Mouse (Mus musculus): Measurements from ENCODE around the gene Ica1. TPM values are rescaled to one million over a fixed set of nuclear protein-coding genes. Genes with fewer than 3 reads are reported as not detected.

The Ica1 gene
- total RNA-seq, 2 experiments from 2014 or later: 52.9 to 55.8 TPM

DNA sequence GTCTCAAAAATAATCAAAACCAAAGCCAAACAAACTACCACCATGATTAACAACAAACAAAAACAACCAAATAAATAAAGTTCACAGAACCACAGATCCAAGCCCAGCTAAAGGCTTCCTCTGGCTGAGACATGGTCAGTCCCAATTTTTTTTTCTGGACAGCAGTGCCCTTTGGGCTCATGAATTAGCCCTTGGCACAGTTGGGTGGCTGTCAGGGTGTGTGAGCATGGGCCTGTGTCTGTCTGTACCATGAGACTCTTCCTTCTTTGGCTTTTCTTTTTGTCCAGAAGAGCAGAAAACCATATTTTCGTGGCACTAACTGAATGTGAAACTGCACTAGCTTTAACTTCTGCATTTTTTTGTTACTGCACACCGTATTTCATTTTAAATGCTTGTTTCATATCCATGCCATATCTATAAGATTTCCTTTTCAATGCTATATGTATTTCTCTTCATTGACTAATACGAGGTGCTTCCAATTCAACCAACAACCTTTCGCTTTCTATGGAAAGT, 34.0 kb downstream of the Ica1 start:
- no peak for DNase-seq (ENCODE audit: extremely low spot score in 1 of 2, low spot score in 1 of 2)

DNA sequence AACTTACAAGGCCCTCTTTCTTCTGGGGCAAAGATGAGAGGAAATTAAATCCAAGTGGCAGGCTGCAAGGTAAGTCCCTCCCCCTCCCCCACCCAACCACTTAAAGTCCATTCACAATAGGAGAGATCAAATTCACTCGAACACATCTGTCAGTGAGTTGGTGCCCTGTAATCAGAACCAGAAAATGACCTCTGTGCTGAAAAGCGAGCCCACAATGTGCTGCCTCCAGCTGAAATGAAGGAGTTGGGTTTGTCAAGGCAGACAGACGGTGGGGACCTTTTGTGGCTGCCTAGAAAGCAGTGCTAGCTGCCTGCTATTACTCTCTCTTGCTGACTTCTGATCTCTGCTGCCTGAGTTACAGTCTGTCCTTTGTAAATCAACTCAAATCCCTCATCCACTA, 35.8 kb downstream of the Ica1 start:
- DNase-seq (ENCODE audit: extremely low spot score in 1 of 2, low spot score in 1 of 2): no peak

DNA sequence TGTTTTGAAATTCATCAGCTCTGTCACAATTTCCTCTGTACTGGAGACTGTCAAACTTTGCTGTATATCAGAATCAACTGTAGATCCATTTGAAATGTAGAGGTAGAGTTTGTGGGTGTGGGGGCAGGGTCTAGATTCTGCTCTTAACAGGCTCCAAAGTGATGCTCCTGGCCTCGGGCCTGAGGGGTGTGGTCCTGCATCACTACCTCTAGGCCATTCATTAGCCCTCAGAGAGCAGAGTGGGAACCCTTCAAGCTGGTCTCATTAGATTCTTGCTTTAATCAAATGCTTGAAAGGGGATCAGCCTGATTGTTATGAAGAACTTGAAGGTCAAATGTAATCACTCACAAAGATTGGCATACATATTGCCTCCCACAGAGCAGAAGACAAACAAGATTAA, 36.6 kb downstream of the Ica1 start:
- DNase-seq (ENCODE audit: extremely low spot score in 1 of 2, low spot score in 1 of 2): no peak

DNA sequence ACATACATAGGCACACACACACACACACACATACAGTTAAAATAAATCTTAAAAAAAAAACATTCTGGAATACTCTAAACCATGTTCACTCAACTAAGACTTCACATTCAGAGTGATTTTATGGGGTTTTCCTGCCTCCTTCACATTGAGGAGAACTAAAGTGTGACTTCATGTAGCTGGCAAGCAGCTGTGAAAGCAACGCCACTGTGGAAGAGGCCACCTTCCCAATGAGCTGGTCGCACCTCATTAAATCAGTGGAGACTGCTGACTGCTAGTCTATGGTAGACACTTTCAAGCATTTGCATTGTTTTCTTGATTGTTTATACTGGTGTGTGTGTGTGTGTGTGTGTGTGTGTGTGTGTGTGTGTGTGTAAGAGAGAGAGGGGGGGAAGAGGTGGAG, 38.2 kb downstream of the Ica1 start:
- no peak for DNase-seq (ENCODE audit: extremely low spot score in 1 of 2, low spot score in 1 of 2)

DNA sequence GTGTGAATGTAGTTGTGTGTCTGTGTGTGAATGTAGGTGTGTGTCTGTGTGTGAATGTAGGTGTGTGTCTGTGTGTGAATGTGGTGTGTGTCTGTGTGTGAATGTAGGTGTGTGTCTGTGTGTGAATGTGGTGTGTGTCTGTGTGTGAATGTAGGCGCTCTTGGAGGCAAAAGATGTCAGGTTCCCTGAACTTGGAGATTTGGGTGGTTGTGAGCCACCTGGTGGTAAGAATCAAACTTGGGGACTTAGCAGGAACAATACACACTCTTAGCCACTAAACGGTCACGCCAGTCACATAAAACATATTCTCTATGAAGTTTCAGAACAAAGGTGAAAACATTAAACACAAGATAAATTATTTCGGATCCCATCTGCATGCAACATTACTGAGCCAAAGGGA, 39.9 kb downstream of the Ica1 start:
- DNase-seq (ENCODE audit: extremely low spot score in 1 of 2, low spot score in 1 of 2): no peak

GRCm38 (mm10) chr6:8736493-8736820, 41.8 kb downstream of the Ica1 start:
- DNase-seq (ENCODE audit: extremely low spot score in 1 of 2, low spot score in 1 of 2): no peak

- peak in 1 of 2 experiments; percentile 78 for DNase-seq (ENCODE audit: extremely low spot score in 1 of 2, low spot score in 1 of 2)
These were observed 42.4 kb downstream of the Ica1 start for GRCm38 (mm10) chr6:8735657-8736492.

GRCm38 (mm10) chr6:8735044-8735443, 43.2 kb downstream of the Ica1 start:
- no peak for DNase-seq (ENCODE audit: extremely low spot score in 1 of 2, low spot score in 1 of 2)

DNA sequence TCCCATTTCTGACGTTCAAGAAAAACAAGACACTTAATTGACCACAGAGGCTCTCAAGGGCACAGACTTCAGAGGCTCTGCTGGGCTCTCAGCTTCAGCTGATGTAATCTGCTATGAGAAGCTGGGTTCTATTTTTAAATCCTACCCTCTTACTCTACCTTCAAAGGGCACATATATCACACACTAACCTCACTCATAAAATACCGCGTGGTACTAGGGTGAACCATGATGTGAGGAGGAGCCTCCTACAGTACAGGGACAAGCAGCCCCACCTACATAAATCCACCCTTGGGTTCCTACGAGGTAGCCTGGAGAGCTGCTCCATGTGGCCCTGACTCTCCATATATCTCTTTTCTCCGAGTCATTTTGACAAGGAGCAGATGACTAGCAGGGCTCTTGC, 45.8 kb downstream of the Ica1 start:
- no peak for DNase-seq (ENCODE audit: extremely low spot score in 1 of 2, low spot score in 1 of 2)

DNA sequence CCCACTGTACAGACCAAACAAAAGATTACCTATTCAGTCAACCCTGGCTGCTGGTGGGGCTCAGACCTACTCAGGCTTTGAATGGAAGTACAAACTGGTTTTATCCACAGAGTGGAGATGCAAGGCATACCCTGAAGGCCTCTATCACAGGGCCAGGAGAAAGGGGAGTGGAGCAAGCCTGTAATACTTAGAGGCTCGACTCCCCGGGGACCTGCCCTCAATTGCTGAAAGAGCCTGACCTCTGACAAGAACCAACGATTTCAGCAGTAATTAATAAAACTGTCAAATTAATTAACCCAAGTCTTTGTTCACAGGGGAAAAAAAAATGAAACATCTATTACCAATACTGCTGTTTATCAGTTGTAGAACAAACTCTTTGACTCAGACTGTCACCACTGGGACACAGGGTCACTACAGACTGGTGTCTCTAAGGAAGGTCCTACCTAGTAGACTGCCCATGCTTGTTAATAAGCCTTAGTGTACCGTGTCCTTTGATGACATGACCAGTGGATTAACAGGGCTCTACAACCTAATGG, 46.6 kb downstream of the Ica1 start:
- DNase-seq (ENCODE audit: extremely low spot score in 1 of 2, low spot score in 1 of 2): no peak

GRCm38 (mm10) chr6:8730433-8730832, 47.9 kb downstream of the Ica1 start:
- no peak for DNase-seq (ENCODE audit: extremely low spot score in 1 of 2, low spot score in 1 of 2)

DNA sequence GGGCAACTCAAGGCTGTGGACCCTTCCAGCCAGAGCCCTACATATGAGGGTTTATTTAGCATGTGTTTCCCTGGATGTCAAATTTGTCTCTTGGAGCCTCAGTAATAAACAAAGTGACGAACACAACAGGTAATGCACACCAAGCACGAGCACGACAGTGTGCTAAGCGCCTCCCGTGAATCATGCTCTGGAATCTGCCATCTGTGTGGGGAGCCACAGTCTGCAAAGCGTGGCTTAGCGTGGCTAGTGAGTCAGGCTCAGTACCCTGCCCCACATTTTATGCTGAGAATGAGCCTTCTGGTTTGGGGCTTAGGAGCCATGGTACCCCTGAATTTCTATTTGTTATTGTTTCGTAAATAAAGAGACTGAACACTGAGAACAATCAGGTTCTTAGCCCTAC, 50.5 kb downstream of the Ica1 start:
- DNase-seq (ENCODE audit: extremely low spot score in 1 of 2, low spot score in 1 of 2): no peak

DNA sequence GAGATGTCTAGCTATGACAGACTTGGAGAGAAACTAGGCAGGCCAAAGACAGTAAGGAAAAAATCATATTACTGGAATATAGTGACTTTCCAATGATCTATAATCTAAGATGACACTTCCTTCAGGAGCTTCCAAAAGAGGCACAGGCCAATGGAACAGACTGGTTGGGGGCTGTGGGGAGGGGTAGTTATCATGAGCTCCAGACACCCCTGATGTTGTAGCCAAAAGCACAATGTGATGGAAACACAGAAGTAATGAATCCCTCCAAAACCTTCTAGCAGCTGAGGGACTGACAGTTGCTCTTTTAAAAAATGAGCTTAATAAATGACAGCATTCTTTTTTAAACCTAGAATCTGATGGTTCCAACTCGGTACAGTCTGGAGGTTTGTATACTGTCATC, 52.7 kb downstream of the Ica1 start:
- DNase-seq (ENCODE audit: extremely low spot score in 1 of 2, low spot score in 1 of 2): no peak

DNA sequence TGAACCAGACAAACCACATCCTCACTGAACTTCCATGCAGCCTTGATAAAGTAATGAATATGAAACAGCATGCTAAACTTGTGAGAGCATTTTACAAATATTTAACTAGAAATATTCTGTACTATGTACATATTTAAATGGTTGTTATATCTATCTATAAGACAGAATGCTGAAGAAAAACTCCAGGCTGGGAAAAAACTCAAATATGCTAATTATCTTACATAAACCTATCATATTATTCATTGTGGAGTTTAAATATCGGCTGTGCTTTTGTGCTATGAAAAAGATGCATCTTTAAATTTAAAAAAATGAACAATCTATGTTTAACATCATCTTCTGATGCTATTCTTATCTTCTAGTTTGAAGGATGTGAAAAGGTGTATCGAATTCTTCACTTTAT, 58.6 kb downstream of the Ica1 start:
- no peak for DNase-seq (ENCODE audit: extremely low spot score in 1 of 2, low spot score in 1 of 2)

- no peak for DNase-seq (ENCODE audit: extremely low spot score in 1 of 2, low spot score in 1 of 2)
These were observed 60.3 kb downstream of the Ica1 start for GRCm38 (mm10) chr6:8717967-8718366.

- no peak for DNase-seq (ENCODE audit: extremely low spot score in 1 of 2, low spot score in 1 of 2)
These were observed 61.7 kb downstream of the Ica1 start for GRCm38 (mm10) chr6:8716539-8716938.

DNA sequence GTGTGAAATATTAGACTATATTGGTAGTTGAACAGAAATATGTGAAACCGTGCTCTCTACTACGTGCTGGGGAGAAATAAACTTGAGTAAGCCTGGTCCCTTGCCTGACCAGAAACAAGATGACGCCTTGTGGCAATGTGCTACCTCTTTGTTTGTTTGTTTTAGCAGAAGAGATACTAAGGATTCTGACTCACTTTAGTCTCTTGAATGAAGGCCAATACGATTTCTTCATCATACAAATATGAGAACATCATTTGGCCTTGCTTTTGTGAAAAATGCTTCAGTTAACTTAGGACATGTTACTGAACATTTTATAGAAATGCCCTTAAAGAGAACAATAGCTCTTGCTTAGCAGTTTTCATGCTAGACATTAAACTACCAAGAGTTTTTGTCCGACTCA, 67.0 kb downstream of the Ica1 start:
- DNase-seq (ENCODE audit: extremely low spot score in 1 of 2, low spot score in 1 of 2): no peak

DNA sequence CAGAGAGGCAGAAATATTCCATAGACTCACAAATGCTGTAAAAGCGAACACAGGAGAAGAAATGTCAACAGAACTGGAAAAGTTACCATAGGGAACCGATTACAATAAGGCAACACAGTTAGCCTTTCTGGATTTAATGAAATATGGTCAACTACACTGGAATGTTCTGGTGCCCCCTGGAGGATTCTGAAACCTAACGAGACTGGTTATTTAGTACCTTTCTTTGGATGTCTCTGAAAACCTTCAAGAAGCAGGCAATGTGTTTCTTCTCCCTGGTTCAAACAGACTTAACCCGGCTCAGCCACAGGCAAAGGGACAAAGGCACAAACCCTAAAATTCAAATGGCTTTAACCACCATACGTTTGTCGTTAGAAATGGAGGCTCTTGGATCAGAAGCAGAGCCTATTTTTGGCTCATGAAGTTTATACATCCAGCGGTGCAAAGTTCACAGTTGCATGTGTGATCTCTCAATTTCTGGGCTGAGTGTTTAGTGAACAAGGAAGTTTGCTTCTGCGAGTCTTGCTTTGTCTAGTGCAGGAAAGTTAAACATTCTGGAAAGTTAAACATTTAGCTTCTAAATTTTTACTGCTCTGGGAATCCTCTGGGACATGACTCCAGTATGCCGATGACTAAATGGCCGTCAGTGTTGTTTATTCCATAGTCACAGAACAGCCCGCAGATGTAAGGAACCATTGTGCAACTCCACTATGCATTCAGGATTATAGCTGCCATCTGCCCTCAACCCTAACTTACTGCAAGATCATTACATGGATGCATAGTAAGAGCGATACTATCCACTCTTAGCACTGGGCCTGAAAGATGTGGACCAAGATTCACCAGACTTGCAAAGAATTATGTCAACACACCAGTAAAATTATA, 83.4 kb downstream of the Ica1 start:
- DNase-seq (ENCODE audit: extremely low spot score in 1 of 2, low spot score in 1 of 2): peak in 1 of 2 experiments; percentile 42

DNA sequence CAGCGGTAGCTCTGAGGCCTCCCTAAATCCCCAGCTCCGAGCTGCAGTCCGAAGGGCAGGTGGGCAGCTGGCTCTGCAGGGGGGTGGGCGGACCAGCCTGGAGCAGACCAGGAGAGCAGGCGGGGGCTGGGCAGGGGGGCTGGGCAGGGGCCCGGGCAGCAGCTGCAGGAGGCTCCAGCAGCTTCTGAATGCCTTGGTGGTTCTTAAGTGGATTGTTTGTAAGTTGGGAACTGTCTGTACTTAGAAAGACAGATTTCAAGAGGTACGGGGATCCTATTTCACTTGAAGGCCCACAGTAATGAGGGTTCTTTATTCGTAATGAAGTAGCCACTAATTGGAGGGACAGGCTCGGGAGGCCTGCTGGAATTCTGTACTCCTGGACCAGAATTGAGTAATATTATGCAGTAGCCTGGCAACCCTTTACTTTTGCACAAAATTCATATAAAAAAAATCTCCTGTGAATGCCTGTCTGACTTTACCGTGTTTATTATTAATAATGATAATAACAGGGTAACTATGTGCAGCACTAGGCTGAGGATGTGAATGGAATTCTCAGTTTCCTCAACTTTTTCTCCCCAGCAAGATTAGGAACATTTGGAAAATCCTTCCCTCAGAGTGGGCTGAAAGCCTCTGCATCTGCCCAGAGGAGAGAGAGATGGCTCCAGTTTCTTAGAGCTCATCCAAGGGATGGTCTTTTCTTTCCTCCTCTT, 84.2 kb downstream of the Ica1 start:
- DNase-seq (ENCODE audit: extremely low spot score in 1 of 2, low spot score in 1 of 2): no peak

GRCm38 (mm10) chr6:8693141-8693881, 85.0 kb downstream of the Ica1 start:
- DNase-seq (ENCODE audit: extremely low spot score in 1 of 2, low spot score in 1 of 2): no peak

All from layer of hippocampus, postnatal 25 days (tissue).